Mouse (Mus musculus): ENCODE measurements at regions not wholly inside any gene's neighbourhood (a gene's known extent, or its start where the extent isn't known, plus 50 kb on each side); places are given as distances from the start of the nearest gene placed in this dataset.

DNA sequence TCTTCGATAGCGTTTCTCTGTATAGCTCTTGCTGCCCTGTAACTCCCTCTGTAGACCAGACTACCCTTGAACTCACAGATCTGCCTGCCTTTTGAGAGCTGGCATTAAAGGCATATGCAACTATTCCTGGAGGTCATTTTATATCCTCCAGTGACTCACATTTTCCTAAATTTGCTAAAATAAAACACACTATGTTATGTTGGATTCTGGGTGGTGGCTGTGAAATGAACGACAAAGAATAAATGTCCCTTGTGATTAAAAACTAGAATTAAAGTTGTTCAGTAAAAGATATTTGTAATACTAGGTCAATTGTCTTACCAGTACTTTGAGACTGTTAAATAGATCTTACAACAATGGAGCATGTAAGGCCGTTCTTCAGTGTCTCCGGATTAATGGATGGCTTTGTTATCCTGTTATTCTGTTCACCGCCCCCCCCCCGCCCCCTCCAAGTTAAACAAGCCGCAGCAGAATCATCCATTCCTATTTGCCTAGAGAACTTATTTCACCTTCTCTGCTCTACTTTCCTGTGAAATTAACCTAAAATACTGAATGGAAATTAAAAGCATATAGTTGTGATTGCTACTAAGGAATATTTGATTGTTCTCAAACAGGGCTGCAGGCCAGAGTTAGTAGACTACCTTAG is 240.4 kb downstream of the Mef2c start:
- DNase-seq (ENCODE audit: low read depth in 1 of 2, low spot score in 2 of 2) = no peak
- Histone ChIP-seq H3K27ac (ENCODE audit: insufficient read depth, low read length) (no peak overlapping the region), H3K4me1 (ENCODE audit: control insufficient read depth, insufficient read depth, insufficient read length) (no peaks in the 10 kb centered on the region; the same call in 1 of the 2 replicates), H3K27me3 (ENCODE audit: control insufficient read depth, insufficient read depth, low read length) (peaks cover 8% of the 10 kb centered on the region), H3K36me3 (ENCODE audit: control insufficient read depth, insufficient read depth, low read length) (no peaks in the 10 kb centered on the region), H3K4me3 (ENCODE audit: extremely low read depth, insufficient read depth, insufficient read length) (no peak overlapping the region)
- TF ChIP-seq CTCF (IDR thresholded peaks at IDR 0.05; ENCODE audit: extremely low read depth, insufficient read depth, insufficient read length, insufficient replicate concordance) = no peak
- TF ChIP-seq POLR2A (IDR thresholded peaks at IDR 0.05; ENCODE audit: low read depth, low read length) = no peak
- WGBS = 66% methylated on average over 8 of the region's 8 CpGs

DNA sequence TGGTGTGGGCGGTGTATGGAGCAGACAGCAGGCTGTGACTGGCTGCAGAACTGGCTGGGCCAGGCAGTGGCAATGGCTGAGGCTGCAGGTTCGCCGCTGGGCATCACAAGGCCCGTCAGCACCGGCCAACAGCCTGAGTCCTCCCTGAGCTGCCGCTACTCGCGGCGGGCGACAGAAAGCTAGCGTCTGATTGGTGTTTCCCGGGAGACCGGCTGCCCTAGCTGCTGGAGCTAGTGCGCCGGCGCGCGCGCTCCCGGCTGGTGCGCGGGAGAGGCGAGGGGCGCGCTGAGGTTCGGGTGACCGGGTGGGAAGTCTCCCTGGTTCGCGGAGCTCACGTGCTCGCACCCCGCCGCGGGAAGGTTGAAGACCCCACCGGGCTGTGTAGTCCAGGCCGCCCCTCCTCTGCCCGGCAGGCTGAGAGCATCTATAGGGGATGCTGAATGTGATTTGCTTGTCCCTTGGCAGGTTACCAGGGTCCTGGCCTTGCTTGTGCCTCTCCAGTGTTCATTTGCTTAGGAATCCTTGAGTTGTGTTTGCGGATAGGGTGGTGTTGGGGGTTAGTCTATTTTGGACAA is 241.2 kb downstream of the Mef2c start:
- Histone ChIP-seq H3K27ac (ENCODE audit: insufficient read depth, low read length) (no peak overlapping the region), H3K36me3 (ENCODE audit: control insufficient read depth, insufficient read depth, low read length) (no peaks in the 10 kb centered on the region), H3K4me3 (ENCODE audit: extremely low read depth, insufficient read depth, insufficient read length) (no peak overlapping the region), H3K27me3 (ENCODE audit: control insufficient read depth, insufficient read depth, low read length) (peaks cover 5% of the 10 kb centered on the region), H3K4me1 (ENCODE audit: control insufficient read depth, insufficient read depth, insufficient read length) (no peaks in the 10 kb centered on the region; the same call in 1 of the 2 replicates)
- DNase-seq (ENCODE audit: low read depth in 1 of 2, low spot score in 2 of 2) = no peak
- 3% methylated on average over 38 of the region's 38 CpGs for WGBS
- no peak for TF ChIP-seq CTCF (IDR thresholded peaks at IDR 0.05; ENCODE audit: extremely low read depth, insufficient read depth, insufficient read length, insufficient replicate concordance)
- no peak for TF ChIP-seq POLR2A (IDR thresholded peaks at IDR 0.05; ENCODE audit: low read depth, low read length)

DNA sequence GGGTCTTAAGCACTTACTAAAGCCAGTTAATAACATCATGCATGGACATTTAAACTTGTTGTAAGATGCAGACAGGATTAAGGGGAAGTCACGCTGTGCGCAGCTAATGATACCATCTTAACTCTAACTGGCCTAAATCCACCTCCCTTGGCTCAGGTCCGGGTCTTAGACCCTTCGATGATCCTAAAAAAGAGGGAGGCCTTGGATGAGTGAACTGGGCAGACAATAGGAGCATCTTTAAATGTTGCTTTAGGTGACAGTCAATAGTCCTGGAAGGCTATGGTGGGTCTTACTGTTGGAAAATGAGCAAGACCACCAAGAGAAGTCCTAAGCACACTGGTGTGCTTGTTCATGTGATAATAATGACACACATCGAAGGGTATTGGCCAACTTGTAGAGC is 242.1 kb downstream of the Mef2c start:
- no peak for TF ChIP-seq CTCF (IDR thresholded peaks at IDR 0.05; ENCODE audit: extremely low read depth, insufficient read depth, insufficient read length, insufficient replicate concordance)
- no peak for TF ChIP-seq POLR2A (IDR thresholded peaks at IDR 0.05; ENCODE audit: low read depth, low read length)
- peaks cover 5% of the 10 kb centered on the region for H3K27me3 ChIP-seq (ENCODE audit: control insufficient read depth, insufficient read depth, low read length)
- no peak for DNase-seq (ENCODE audit: low read depth in 1 of 2, low spot score in 2 of 2)
- no peak overlapping the region for H3K27ac ChIP-seq (ENCODE audit: insufficient read depth, low read length)
- H3K4me3 ChIP-seq (ENCODE audit: extremely low read depth, insufficient read depth, insufficient read length) = no peak overlapping the region
- no peaks in the 10 kb centered on the region; the same call in 1 of the 2 replicates for H3K4me1 ChIP-seq (ENCODE audit: control insufficient read depth, insufficient read depth, insufficient read length)
- no peaks in the 10 kb centered on the region for H3K36me3 ChIP-seq (ENCODE audit: control insufficient read depth, insufficient read depth, low read length)
- WGBS = 85% methylated on average over 5 of the region's 5 CpGs

DNA sequence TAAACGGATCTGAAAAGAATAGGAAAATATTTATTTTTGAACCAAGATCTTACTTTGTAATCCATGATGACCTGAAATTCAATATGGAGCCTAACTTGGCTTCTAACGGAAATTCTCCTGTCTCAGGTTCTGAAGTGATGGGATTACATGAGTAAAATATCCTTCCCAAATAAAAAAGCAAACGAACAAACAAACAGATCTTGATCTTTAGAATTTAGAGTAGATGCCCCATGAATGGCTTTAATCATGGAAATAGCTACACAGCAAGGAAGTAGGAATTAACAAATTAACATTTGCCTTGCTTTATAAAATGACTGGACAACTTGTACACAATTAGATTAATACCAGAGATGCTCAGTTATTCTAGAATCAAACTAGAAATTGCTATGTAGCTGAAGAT is 243.8 kb downstream of the Mef2c start:
- Histone ChIP-seq H3K36me3 (ENCODE audit: control insufficient read depth, insufficient read depth, low read length) (no peaks in the 10 kb centered on the region), H3K4me1 (ENCODE audit: control insufficient read depth, insufficient read depth, insufficient read length) (no peaks in the 10 kb centered on the region; the same call in 1 of the 2 replicates), H3K27ac (ENCODE audit: insufficient read depth, low read length) (no peak overlapping the region), H3K27me3 (ENCODE audit: control insufficient read depth, insufficient read depth, low read length) (peaks cover 5% of the 10 kb centered on the region), H3K4me3 (ENCODE audit: extremely low read depth, insufficient read depth, insufficient read length) (no peak overlapping the region)
- DNase-seq (ENCODE audit: low read depth in 1 of 2, low spot score in 2 of 2) = no peak
- no peak for TF ChIP-seq POLR2A (IDR thresholded peaks at IDR 0.05; ENCODE audit: low read depth, low read length)
- TF ChIP-seq CTCF (IDR thresholded peaks at IDR 0.05; ENCODE audit: extremely low read depth, insufficient read depth, insufficient read length, insufficient replicate concordance) = no peak
- WGBS = 81% methylated on average over 3 of the region's 3 CpGs

DNA sequence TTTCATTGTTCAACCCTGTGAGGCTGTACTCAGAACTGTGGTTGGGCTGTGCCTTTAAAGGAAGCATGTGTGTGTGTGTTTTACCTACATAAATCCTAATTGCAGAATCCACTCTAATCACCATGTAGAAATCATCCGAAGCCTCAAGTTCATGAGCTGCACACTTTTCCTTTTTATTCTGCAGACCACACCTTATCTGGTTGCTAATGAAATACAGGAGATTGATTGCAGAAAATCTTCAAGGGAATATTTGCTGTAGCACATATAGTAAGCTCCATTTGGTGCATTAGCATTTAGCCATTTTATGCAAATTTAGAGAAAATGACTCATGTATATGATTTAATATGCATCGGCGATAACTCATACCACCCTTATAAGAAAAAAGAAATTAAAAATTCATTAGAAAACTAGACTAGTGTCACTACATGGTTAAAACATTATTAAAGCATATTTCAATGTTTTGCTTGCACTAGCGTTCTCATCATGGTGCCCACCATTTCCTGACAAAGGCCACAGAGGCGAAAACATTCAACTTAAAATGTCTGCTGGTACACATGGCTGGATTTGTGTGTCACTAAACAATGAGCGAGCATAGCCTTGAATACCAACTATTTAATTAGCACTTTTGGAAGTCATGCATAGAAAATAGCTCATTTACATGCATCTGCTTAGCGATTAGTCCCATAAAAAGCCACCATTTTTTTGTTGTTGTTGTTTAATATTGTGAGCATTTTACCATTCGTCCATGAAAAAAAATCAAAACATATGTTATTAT is 245.7 kb downstream of the Mef2c start:
- DNase-seq (ENCODE audit: low read depth in 1 of 2, low spot score in 2 of 2) = no peak
- H3K4me1 ChIP-seq (ENCODE audit: control insufficient read depth, insufficient read depth, insufficient read length) = no peaks in the 10 kb centered on the region; the same call in 1 of the 2 replicates
- TF ChIP-seq CTCF (IDR thresholded peaks at IDR 0.05; ENCODE audit: extremely low read depth, insufficient read depth, insufficient read length, insufficient replicate concordance) = no peak
- TF ChIP-seq POLR2A (IDR thresholded peaks at IDR 0.05; ENCODE audit: low read depth, low read length) = no peak
- H3K4me3 ChIP-seq (ENCODE audit: extremely low read depth, insufficient read depth, insufficient read length) = no peak overlapping the region
- H3K27me3 ChIP-seq (ENCODE audit: control insufficient read depth, insufficient read depth, low read length) = peaks cover 5% of the 10 kb centered on the region
- no peak overlapping the region for H3K27ac ChIP-seq (ENCODE audit: insufficient read depth, low read length)
- WGBS = 81% methylated on average over 8 of the region's 8 CpGs
- no peaks in the 10 kb centered on the region for H3K36me3 ChIP-seq (ENCODE audit: control insufficient read depth, insufficient read depth, low read length)

DNA sequence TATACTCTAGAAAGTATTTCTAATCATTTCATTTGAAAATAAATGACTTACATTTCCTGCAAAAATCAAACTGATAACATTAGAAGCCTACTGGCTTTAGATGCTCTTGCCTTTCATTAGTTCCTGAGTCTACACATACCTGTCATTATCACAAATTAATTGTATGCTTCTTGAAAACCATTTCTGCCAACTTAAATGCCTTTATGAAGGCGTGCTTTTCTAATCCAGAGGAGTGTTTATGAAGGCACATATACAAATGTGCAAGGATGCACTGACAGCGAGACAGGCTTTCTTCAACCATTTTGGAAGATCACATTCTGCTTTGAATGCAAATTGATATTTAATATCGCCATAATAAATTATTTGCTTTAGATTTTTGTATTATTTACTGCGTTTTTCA is 246.6 kb downstream of the Mef2c start:
- no peak for DNase-seq (ENCODE audit: low read depth in 1 of 2, low spot score in 2 of 2)
- no peak overlapping the region for H3K27ac ChIP-seq (ENCODE audit: insufficient read depth, low read length)
- no peaks in the 10 kb centered on the region for H3K27me3 ChIP-seq (ENCODE audit: control insufficient read depth, insufficient read depth, low read length)
- H3K4me1 ChIP-seq (ENCODE audit: control insufficient read depth, insufficient read depth, insufficient read length) = no peaks in the 10 kb centered on the region
- TF ChIP-seq CTCF (IDR thresholded peaks at IDR 0.05; ENCODE audit: extremely low read depth, insufficient read depth, insufficient read length, insufficient replicate concordance) (no peak), POLR2A (IDR thresholded peaks at IDR 0.05; ENCODE audit: low read depth, low read length) (no peak)
- H3K36me3 ChIP-seq (ENCODE audit: control insufficient read depth, insufficient read depth, low read length) = no peaks in the 10 kb centered on the region
- H3K4me3 ChIP-seq (ENCODE audit: extremely low read depth, insufficient read depth, insufficient read length) = no peak overlapping the region
- 71% methylated on average over 4 of the region's 4 CpGs for WGBS
